ENCODE assay signal across 15 mouse cellular contexts in genomic region chr11:57621876-57622275, GRCm38 (mm10). TPM values are rescaled to one million over a fixed set of nuclear protein-coding genes. Genes with fewer than 3 reads are reported as not detected.
DNase-seq lines count a peak whose midpoint lies in the region; ATAC-seq and TF ChIP-seq lines count a peak whose summit lies in the region.
"Had no signal": no experiment of that assay in that cellular context is flagged by ENCODE, and none has a peak within 500 bp of the region (broad histone marks: within the 10 kb centered on the region; RNA-seq: fewer than 3 reads in every experiment).

No protein-coding gene starts in this region.

- no peak overlapping the region for H3K27ac ChIP-seq in hindbrain, postnatal 0 days
- H3K27ac ChIP-seq in hindbrain, embryonic 12.5 days: no peak overlapping the region
- H3K27ac ChIP-seq in intestine, postnatal 0 days (ENCODE audit: low read depth, low read length): no peak overlapping the region
- H3K27ac ChIP-seq: hindbrain, embryonic 10.5 days; midbrain, embryonic 15.5 days had no signal

- H3K36me3 ChIP-seq in hindbrain, postnatal 0 days (ENCODE audit: insufficient read depth, low read length): no peaks in the 10 kb centered on the region
- no peaks in the 10 kb centered on the region for H3K36me3 ChIP-seq in hindbrain, embryonic 12.5 days
- no peaks in the 10 kb centered on the region for H3K36me3 ChIP-seq in intestine, postnatal 0 days (ENCODE audit: control insufficient read depth, insufficient read depth)
- H3K36me3 ChIP-seq: hindbrain, embryonic 10.5 days; midbrain, embryonic 15.5 days had no signal

- 0 out of 2 replicates have a peak, but pooled peaks cover 5% of the 10 kb centered on the region for H3K27me3 ChIP-seq in hindbrain, postnatal 0 days (ENCODE audit: insufficient read depth, low read length)
- H3K27me3 ChIP-seq in hindbrain, embryonic 12.5 days: 0 out of 2 replicates have a peak, but pooled peaks cover 8% of the 10 kb centered on the region
- H3K27me3 ChIP-seq in intestine, postnatal 0 days (replicated peaks; ENCODE audit: control insufficient read depth, insufficient read depth, low read length): no peaks in the 10 kb centered on the region
- H3K27me3 ChIP-seq: midbrain, embryonic 15.5 days had no signal

- no peak overlapping the region for H3K4me3 ChIP-seq in hindbrain, postnatal 0 days (ENCODE audit: low read length)
- H3K4me3 ChIP-seq in hindbrain, embryonic 12.5 days: no peak overlapping the region
- H3K4me3 ChIP-seq in intestine, postnatal 0 days (ENCODE audit: low read depth, low read length): no peak overlapping the region
- H3K4me3 ChIP-seq: hindbrain, embryonic 10.5 days; midbrain, embryonic 15.5 days had no signal

- ATAC-seq in cerebellum, adult (ENCODE audit: insufficient number of reproducible peaks, low FRiP score, low TSS enrichment): no peak
- no peak for ATAC-seq in hindbrain, postnatal 0 days
- ATAC-seq in hindbrain, embryonic 12.5 days (ENCODE audit: low FRiP score): no peak
- no peak for ATAC-seq in intestine, postnatal 0 days
- ATAC-seq: liver, postnatal 0 days; midbrain, embryonic 15.5 days had no signal

- no peak overlapping the region for H3K4me2 ChIP-seq in hindbrain, postnatal 0 days (ENCODE audit: low read depth, low read length)
- no peak overlapping the region for H3K4me2 ChIP-seq in hindbrain, embryonic 12.5 days (replicated peaks)
- H3K4me2 ChIP-seq in intestine, postnatal 0 days (replicated peaks; ENCODE audit: low read depth): no peak overlapping the region
- H3K4me2 ChIP-seq: midbrain, embryonic 15.5 days had no signal

- no peaks in the 10 kb centered on the region for H3K9me3 ChIP-seq in hindbrain, postnatal 0 days (ENCODE audit: low read length)
- no peaks in the 10 kb centered on the region for H3K9me3 ChIP-seq in hindbrain, embryonic 12.5 days (replicated peaks)
- H3K9me3 ChIP-seq in intestine, postnatal 0 days (ENCODE audit: control insufficient read depth): no peaks in the 10 kb centered on the region
- H3K9me3 ChIP-seq: hindbrain, embryonic 10.5 days; midbrain, embryonic 15.5 days had no signal

- peak; percentile 23 to 26 for DNase-seq in cerebellum, postnatal 14 days
- peak; percentile 42 for DNase-seq in hindbrain, postnatal 0 days (ENCODE audit: low spot score)
- DNase-seq in ovary, postnatal 36 days (ENCODE audit: low spot score): peak; percentile 35
- no peak for DNase-seq in ovary, postnatal 10 days (ENCODE audit: low spot score)
- no peak for DNase-seq in spleen, postnatal 14 days (ENCODE audit: low spot score in 2 of 2)
- DNase-seq: cerebellum, adult 11 months; cerebellum, postnatal 36 days; liver, postnatal 0 days; lung, postnatal 10 days; thymus, postnatal 14 days had no signal

- TF ChIP-seq CTCF in hindbrain, postnatal 0 days (IDR thresholded peaks at IDR 0.05; ENCODE audit: low read depth): no peak
- TF ChIP-seq CTCF in intestine, postnatal 0 days (IDR thresholded peaks at IDR 0.05; ENCODE audit: low read depth): no peak

- no peak overlapping the region for H3K9ac ChIP-seq in hindbrain, postnatal 0 days (replicated peaks; ENCODE audit: low read length)
- H3K9ac ChIP-seq in hindbrain, embryonic 12.5 days: no peak overlapping the region
- H3K9ac ChIP-seq in intestine, postnatal 0 days (ENCODE audit: low read depth, low read length): no peak overlapping the region
- H3K9ac ChIP-seq: liver, postnatal 0 days; midbrain, embryonic 15.5 days had no signal

- H3K4me1 ChIP-seq in hindbrain, postnatal 0 days (ENCODE audit: insufficient read depth, low read length): 0 out of 2 replicates have a peak, but pooled peaks cover 4% of the 10 kb centered on the region
- peaks cover 11% of the 10 kb centered on the region; the same call in 1 of the 2 replicates for H3K4me1 ChIP-seq in hindbrain, embryonic 12.5 days
- H3K4me1 ChIP-seq in intestine, postnatal 0 days (replicated peaks; ENCODE audit: control insufficient read depth, insufficient read depth, low read length): 0 out of 2 replicates have a peak, but pooled peaks cover 3% of the 10 kb centered on the region

RNA-seq across cellular contexts. Expression of gene Galnt10, which starts 23.4 kb away (rescaled TPM):
- total RNA-seq in hindbrain, postnatal 0 days (2014; rRNA removed): 20.3 and 23.2 TPM in 2 replicates
- polyA plus RNA-seq in hindbrain, postnatal 0 days (2015; fragmentation: Nextera tagmentation; extraction: Ambion mirVana): 10.5 and 10.9 TPM in 2 replicates
- polyA plus RNA-seq in hindbrain, embryonic 12.5 days (2016; fragmentation: Nextera tagmentation; extraction: Ambion mirVana): 31.1 and 31.4 TPM in 2 replicates
- polyA plus RNA-seq in intestine, postnatal 0 days (2015; fragmentation: Nextera tagmentation; extraction: Ambion mirVana): 19.8 and 22.5 TPM in 2 replicates

Comparison
In these comparisons a context has a peak if more than half of its experiments do, and no peak if none do; other contexts are left out.
1. DNase-seq: peak in cerebellum, postnatal 14 days (2 of 2), hindbrain, postnatal 0 days (single experiment) and ovary, postnatal 36 days (single experiment); none in ovary, postnatal 10 days (single experiment) and spleen, postnatal 14 days (0 of 2).